Mouse (Mus musculus): ENCODE results near the gene Tex12. TPM values are rescaled to one million over a fixed set of nuclear protein-coding genes. Genes with fewer than 3 reads are reported as not detected.
A peak's percentile ranks its signal among the peaks of the same experiment; 100 is the strongest.

Gene Tex12
- not detected in 2 replicates for polyA plus RNA-seq (2015; fragmentation: Nextera tagmentation; extraction: Ambion mirVana)

DNA sequence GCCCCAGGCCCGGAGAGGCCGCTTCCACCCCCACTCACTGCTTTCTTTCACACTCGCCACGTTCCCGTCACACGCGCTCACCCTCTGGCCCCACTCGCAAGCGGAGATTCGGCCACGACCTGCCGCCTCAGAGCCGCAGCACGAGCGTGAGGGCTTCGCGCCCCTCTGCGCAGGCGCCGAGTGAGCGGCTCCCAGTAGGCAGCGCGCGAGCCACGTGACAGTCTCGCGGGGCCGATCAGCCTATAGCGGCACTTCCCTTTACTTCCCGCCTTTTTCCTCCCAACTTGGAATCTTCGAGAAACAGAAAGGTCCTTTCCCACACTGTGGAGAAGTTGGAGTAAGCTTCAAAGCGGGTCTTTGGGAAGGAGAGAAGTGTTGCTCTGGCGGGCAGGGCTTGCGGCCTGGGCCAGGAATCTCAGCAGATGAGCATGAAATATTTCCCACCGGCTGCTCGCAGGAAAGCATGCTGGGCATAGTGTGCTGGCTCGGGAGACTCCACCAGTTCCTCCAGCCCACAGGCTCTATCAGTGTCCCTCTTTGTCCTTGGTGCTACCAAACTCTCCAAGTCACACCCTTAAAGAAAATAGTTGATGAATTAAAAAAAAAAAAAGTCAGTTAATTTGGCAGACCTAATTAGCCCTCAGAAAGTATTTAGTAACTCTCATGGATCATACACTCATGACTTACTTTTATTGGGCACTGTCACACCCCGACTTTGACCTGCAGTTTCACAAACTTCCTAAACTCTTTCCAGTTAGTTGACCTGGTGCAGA is at the start of gene Tex12:
TSS of gene Tex12 (minus strand) at position 181 of the 773 bp plus-strand sequence.
- ATAC-seq, result no peak
- no peaks in the 10 kb centered on the region for H3K4me1 ChIP-seq (replicated peaks; ENCODE audit: control insufficient read depth, insufficient read depth, low read length)

DNA sequence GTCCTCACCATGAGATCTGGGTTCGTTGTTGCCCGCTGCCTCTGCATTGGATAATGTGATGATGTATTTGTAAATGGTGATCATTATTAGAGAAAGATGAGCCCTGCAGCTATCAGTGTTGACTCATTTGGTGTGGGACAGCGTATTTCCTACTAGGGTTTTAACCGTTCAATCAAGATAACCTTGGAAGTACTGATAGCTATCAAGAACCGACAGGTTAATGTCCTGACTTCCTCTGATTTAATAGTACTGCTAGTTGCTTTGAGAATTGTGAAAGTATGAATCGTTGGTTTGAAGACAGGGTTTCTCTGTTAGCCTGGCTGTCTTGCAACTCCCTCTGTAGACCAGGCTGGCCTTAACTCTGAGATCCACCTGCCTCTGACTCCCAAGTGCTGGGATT is 43.2 kb upstream of the Tex12 start:
- Histone ChIP-seq H3K9ac (replicated peaks; ENCODE audit: low read depth, low read length) (peak overlapping the region; percentile 78), H3K36me3 (ENCODE audit: control insufficient read depth, insufficient read depth) (peaks cover 7% of the 10 kb centered on the region), H3K4me1 (replicated peaks; ENCODE audit: control insufficient read depth, insufficient read depth, low read length) (peaks cover 22% of the 10 kb centered on the region), H3K4me3 (replicated peaks; ENCODE audit: low read length) (peak overlapping the region; percentile 86), H3K27me3 (replicated peaks; ENCODE audit: control insufficient read depth, insufficient read depth, low read length) (no peaks in the 10 kb centered on the region), H3K9me3 (ENCODE audit: control insufficient read depth, low read length) (no peaks in the 10 kb centered on the region), H3K4me2 (ENCODE audit: low read length) (peak overlapping the region; percentile 81), H3K27ac (ENCODE audit: low read length) (peak overlapping the region; percentile 84)
- ATAC-seq, result no peak
- WGBS, result 2% methylated on average over 6 of the region's 6 CpGs

More for the DNA sequence above, at the start of gene Tex12:
- no peak within 1 kb of the TSS for H3K4me2 ChIP-seq (ENCODE audit: low read length)
- H3K36me3 ChIP-seq (ENCODE audit: control insufficient read depth, insufficient read depth), result no peaks in the 10 kb centered on the region
- WGBS, result 91% methylated on average over 38 of the region's 38 CpGs
- H3K9me3 ChIP-seq (ENCODE audit: control insufficient read depth, low read length), result no peaks in the 10 kb centered on the region
- H3K4me3 ChIP-seq (replicated peaks; ENCODE audit: low read length), result no peak within 1 kb of the TSS
- no peak within 1 kb of the TSS for H3K27ac ChIP-seq (ENCODE audit: low read length)
- H3K27me3 ChIP-seq (replicated peaks; ENCODE audit: control insufficient read depth, insufficient read depth, low read length), result no peaks in the 10 kb centered on the region
- no peak within 1 kb of the TSS for H3K9ac ChIP-seq (replicated peaks; ENCODE audit: low read depth, low read length)

DNA sequence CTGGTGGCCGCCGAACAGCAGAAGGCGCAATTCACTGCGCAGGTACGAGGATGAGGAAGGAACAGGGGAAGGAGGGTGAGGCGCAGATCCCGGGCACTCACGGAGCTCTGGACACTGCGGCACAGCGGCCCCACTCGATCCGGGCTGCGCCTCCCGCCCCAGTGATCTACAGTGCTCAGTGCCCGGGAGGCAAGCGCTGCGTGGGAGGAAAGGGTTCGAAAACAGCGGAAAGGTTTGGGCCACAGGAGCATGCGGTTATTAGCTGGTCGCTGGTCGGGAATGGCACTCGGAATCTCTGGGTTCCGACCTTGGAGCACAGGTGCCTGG is 42.8 kb upstream of the Tex12 start:
- peak; percentile 90 for ATAC-seq
- Histone ChIP-seq H3K36me3 (ENCODE audit: control insufficient read depth, insufficient read depth) (peaks cover 8% of the 10 kb centered on the region), H3K9ac (replicated peaks; ENCODE audit: low read depth, low read length) (peak overlapping the region; percentile 78), H3K4me3 (replicated peaks; ENCODE audit: low read length) (peak overlapping the region; percentile 86), H3K27ac (ENCODE audit: low read length) (peak overlapping the region; percentile 84), H3K9me3 (ENCODE audit: control insufficient read depth, low read length) (no peaks in the 10 kb centered on the region), H3K27me3 (replicated peaks; ENCODE audit: control insufficient read depth, insufficient read depth, low read length) (no peaks in the 10 kb centered on the region), H3K4me2 (ENCODE audit: low read length) (peak overlapping the region; percentile 81), H3K4me1 (replicated peaks; ENCODE audit: control insufficient read depth, insufficient read depth, low read length) (peaks cover 22% of the 10 kb centered on the region)
- WGBS, result under 1% methylated on average over 21 of the region's 24 CpGs

DNA sequence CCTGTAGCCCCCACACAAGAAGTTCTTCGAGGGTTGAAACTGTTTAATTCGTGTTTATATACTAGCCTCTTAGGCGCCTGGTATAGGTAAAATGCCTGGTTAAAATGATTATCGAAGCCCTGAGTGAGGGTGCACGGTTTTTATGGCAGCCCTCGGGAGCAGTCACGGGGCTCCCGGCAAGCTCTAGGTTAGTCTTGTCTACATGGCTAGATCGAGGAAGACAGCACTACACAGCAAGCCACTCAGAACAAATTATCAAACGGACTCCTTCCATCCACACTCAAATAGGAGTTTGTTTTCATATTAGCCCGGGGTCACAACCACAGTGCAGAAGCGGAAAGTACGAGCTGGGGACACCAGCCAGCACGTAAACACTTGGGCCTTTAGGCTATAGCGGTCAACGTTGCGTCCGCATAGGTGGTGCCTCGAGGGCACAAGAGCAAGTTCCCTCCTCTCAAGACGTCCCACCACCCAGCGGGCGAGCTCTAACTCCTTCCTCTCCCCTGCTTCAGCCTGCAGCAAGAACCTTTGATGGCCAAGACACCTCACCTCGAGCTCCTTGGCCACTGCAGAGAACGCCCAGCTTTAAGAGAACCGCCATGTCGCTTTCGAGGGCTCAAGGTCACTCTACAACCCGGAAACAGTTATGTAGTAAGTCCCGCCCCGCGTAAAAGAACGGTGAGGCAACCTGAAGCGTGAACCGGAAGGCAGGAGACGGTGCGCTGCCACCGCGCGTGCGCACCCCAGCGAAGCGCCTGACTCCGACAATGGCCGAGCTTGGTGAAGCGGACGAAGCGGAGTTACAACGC is 42.3 kb upstream of the Tex12 start, which contains the start of the genes Sdhd and Timm8b:
TSS of gene Sdhd (minus strand) at position 624 of the 809 bp plus-strand sequence.
TSS of gene Timm8b (plus strand) at position 722 of the 809 bp plus-strand sequence.
- Histone ChIP-seq H3K4me3 (replicated peaks; ENCODE audit: low read length) (peak within 1 kb of the TSS; percentile 86), H3K4me1 (replicated peaks; ENCODE audit: control insufficient read depth, insufficient read depth, low read length) (peaks cover 22% of the 10 kb centered on the region), H3K36me3 (ENCODE audit: control insufficient read depth, insufficient read depth) (peaks cover 9% of the 10 kb centered on the region), H3K27ac (ENCODE audit: low read length) (peak within 1 kb of the TSS; percentile 84), H3K9ac (replicated peaks; ENCODE audit: low read depth, low read length) (peak within 1 kb of the TSS; percentile 78), H3K9me3 (ENCODE audit: control insufficient read depth, low read length) (no peaks in the 10 kb centered on the region), H3K4me2 (ENCODE audit: low read length) (peak within 1 kb of the TSS; percentile 94), H3K27me3 (replicated peaks; ENCODE audit: control insufficient read depth, insufficient read depth, low read length) (no peaks in the 10 kb centered on the region)
- ATAC-seq, result peak; percentile 99
- 1% methylated on average over 48 of the region's 48 CpGs for WGBS

DNA sequence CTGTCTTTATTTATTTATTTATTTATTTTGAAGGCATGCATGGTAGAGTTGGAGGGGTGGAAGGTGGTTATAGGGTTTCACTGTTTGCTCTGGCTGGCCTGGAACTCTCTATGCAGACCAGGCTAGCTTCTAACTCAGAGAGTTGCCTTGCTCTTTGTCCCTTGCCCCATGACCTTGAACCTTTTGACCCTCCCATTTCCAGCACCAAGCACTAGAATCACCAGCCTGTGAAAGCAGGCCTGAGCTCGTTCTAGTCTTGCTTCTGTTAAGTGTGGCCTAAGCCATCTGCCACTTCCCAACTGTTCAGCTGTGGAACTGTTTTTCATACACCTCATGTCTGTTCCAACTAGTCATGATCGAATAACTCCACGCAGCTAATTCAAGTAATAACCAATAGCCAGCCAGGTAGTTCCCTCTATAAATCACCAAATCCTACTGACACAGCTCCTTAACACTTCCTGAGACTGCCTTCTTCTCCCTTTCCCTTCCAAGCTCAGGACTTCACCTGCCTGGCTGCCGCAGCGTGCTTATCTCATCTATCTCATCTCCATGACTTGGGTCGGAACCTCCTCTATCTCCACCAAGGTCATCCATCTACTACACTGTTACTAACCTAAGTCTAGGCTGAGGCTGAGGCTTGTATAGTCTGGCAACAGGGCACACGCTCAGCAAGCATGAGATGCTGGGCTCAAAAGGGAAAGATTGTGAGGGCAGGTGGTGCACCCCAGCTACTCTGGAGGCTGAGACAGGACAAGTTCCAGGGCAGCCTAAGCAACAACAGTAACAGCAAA is 41.1 kb upstream of the Tex12 start:
- ATAC-seq, result no peak
- Histone ChIP-seq H3K4me1 (replicated peaks; ENCODE audit: control insufficient read depth, insufficient read depth, low read length) (peaks cover 22% of the 10 kb centered on the region), H3K4me3 (replicated peaks; ENCODE audit: low read length) (no peak overlapping the region), H3K27me3 (replicated peaks; ENCODE audit: control insufficient read depth, insufficient read depth, low read length) (no peaks in the 10 kb centered on the region), H3K4me2 (ENCODE audit: low read length) (peak overlapping the region; percentile 94), H3K27ac (ENCODE audit: low read length) (no peak overlapping the region), H3K9me3 (ENCODE audit: control insufficient read depth, low read length) (no peaks in the 10 kb centered on the region), H3K9ac (replicated peaks; ENCODE audit: low read depth, low read length) (no peak overlapping the region), H3K36me3 (ENCODE audit: control insufficient read depth, insufficient read depth) (peaks cover 12% of the 10 kb centered on the region)
- 91% methylated on average over 7 of the region's 7 CpGs for WGBS

DNA sequence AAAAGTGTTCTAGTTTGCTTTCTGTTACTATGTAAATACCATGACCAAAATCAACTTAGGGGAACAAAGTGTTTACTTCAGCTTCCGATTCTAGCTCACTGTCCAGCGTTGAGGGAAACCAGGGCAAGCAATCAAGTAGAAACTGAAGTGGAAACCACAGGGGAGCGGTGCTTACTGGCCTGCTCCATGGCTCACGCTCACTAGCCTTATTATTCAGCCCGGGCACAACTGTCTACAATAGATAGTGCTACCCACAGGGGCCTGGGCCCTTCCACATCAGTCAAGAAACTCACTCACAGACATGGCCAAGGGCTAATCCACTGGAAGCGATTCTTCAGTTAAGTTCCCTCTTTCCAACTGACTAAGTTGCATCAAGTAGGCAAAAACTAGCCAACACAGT is 40.4 kb upstream of the Tex12 start:
- no peaks in the 10 kb centered on the region for H3K9me3 ChIP-seq (ENCODE audit: control insufficient read depth, low read length)
- peaks cover 15% of the 10 kb centered on the region for H3K36me3 ChIP-seq (ENCODE audit: control insufficient read depth, insufficient read depth)
- no peak overlapping the region for H3K4me3 ChIP-seq (replicated peaks; ENCODE audit: low read length)
- 91% methylated on average over 6 of the region's 6 CpGs for WGBS
- H3K4me1 ChIP-seq (replicated peaks; ENCODE audit: control insufficient read depth, insufficient read depth, low read length), result peaks cover 22% of the 10 kb centered on the region
- H3K9ac ChIP-seq (replicated peaks; ENCODE audit: low read depth, low read length), result no peak overlapping the region
- no peaks in the 10 kb centered on the region for H3K27me3 ChIP-seq (replicated peaks; ENCODE audit: control insufficient read depth, insufficient read depth, low read length)
- no peak for ATAC-seq
- H3K4me2 ChIP-seq (ENCODE audit: low read length), result no peak overlapping the region
- H3K27ac ChIP-seq (ENCODE audit: low read length), result no peak overlapping the region

DNA sequence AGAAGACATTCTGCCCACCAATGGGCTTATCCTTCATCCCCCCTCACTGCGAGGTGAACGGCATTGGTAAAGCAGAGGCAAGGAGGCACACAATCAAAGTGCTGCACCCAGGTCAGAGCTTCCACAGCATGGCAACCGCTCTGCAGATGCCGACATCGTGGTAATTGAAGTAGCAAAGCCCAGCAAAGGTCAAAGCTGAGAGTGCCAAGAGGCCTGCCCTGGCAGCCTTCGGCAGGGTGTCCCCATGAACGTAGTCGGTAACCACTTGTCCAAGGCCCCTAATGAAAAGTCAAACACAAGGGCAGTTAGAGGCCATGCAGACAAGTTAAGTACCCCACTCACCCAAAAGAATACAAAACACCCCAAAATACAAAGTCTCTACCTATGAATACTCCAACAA is 35.8 kb upstream of the Tex12 start:
- Histone ChIP-seq H3K4me2 (ENCODE audit: low read length) (no peak overlapping the region), H3K4me3 (replicated peaks; ENCODE audit: low read length) (no peak overlapping the region), H3K4me1 (replicated peaks; ENCODE audit: control insufficient read depth, insufficient read depth, low read length) (peaks cover under 1% of the 10 kb centered on the region), H3K9me3 (ENCODE audit: control insufficient read depth, low read length) (no peaks in the 10 kb centered on the region), H3K9ac (replicated peaks; ENCODE audit: low read depth, low read length) (no peak overlapping the region), H3K36me3 (ENCODE audit: control insufficient read depth, insufficient read depth) (peaks cover 14% of the 10 kb centered on the region), H3K27ac (ENCODE audit: low read length) (no peak overlapping the region), H3K27me3 (replicated peaks; ENCODE audit: control insufficient read depth, insufficient read depth, low read length) (no peaks in the 10 kb centered on the region)
- no peak for ATAC-seq
- WGBS, result 95% methylated on average over 8 of the region's 8 CpGs

DNA sequence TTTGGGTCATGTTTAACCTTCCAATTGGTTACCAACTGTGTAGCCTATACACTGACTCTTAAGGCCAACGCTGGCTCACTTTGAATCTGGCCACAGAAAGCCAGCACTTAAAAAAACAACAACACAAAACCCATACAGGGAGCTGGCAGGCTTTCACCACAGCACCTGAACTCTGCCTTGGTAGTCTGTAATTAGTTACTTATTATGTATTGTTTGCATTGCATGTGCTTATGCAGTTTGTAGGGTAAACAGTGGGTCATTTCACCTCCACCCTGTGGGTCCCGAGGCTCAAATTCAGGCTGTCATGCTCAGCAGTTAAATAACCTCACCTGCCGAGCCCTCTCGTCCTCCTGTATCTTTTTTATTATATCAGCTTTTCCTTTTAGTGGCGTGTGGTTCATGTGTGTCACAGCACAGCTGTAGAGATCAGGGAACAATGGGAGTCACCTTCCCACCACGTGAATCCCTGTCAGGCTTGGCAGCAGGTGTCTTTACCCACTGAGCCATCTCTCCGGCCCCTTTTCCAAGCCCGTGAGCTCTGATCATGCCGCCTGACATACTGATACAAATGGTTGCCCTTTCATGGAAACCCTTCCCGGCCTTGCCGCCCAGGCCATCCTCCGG is 33.8 kb upstream of the Tex12 start:
- Histone ChIP-seq H3K9ac (replicated peaks; ENCODE audit: low read depth, low read length) (no peak overlapping the region), H3K27me3 (replicated peaks; ENCODE audit: control insufficient read depth, insufficient read depth, low read length) (no peaks in the 10 kb centered on the region), H3K27ac (ENCODE audit: low read length) (no peak overlapping the region), H3K9me3 (ENCODE audit: control insufficient read depth, low read length) (no peaks in the 10 kb centered on the region), H3K4me1 (replicated peaks; ENCODE audit: control insufficient read depth, insufficient read depth, low read length) (no peaks in the 10 kb centered on the region), H3K36me3 (ENCODE audit: control insufficient read depth, insufficient read depth) (peaks cover 14% of the 10 kb centered on the region), H3K4me2 (ENCODE audit: low read length) (no peak overlapping the region), H3K4me3 (replicated peaks; ENCODE audit: low read length) (no peak overlapping the region)
- no peak for ATAC-seq
- 79% methylated on average over 12 of the region's 12 CpGs for WGBS
